Mouse (Mus musculus) hindbrain, embryonic 12.5 days (tissue): Measurements from ENCODE around the gene Tshz2. TPM values are rescaled to one million over a fixed set of nuclear protein-coding genes. Genes with fewer than 3 reads are reported as not detected.

ENCODE experiments used
- ATAC-seq: fragments of 200-750 bp; cut with Nextera tagmentation; 2 replicates; pipeline ENCODE4 v1.8.0; 2017; ENCODE audit warnings: moderate TSS enrichment; ENCODE audit not compliant: low FRiP score
- H3K27ac ChIP-seq: fragments of 300-500 bp; sonication (generic); 2 replicates; pipeline ENCODE4 v1.5.1; 2016; ENCODE audit warnings: mild to moderate bottlenecking
- H3K27me3 ChIP-seq: fragments of 300-500 bp; sonication (generic); 2 replicates; pipeline ENCODE4 v1.6.1; 2016; ENCODE audit warnings: mild to moderate bottlenecking
- H3K36me3 ChIP-seq: fragments of 300-500 bp; sonication (generic); 2 replicates; pipeline ENCODE4 v1.6.1; 2016; ENCODE audit warnings: mild to moderate bottlenecking
- H3K4me1 ChIP-seq: fragments of 300-500 bp; sonication (generic); 2 replicates; pipeline ENCODE4 v1.6.1; 2016
- H3K4me2 ChIP-seq: fragments of 300-500 bp; sonication (generic); replicated peaks from 2 replicates; pipeline ENCODE4 v1.6.1; 2016; ENCODE audit warnings: mild to moderate bottlenecking
- H3K4me3 ChIP-seq: fragments of 300-500 bp; sonication (generic); 2 replicates; pipeline ENCODE4 v1.5.1; 2016; ENCODE audit warnings: mild to moderate bottlenecking
- H3K9ac ChIP-seq: fragments of 300-500 bp; sonication (generic); 2 replicates; pipeline ENCODE4 v1.6.1; 2016; ENCODE audit warnings: mild to moderate bottlenecking, moderate library complexity
- H3K9me3 ChIP-seq: fragments of 300-500 bp; sonication (generic); replicated peaks from 2 replicates; pipeline ENCODE4 v1.6.1; 2016; ENCODE audit warnings: mild to moderate bottlenecking
- WGBS: fragments of 180-500 bp; shearing (Covaris S2); methylation state at CpG from one replicate; pipeline ENCODE4 v1.1.7; 2016; 5-methylcytosine and 5-hydroxymethylcytosine counted together
- polyA plus RNA-seq: library from polyadenylated mRNA; unstranded; fragments of >200 nt; fragmentation: Nextera tagmentation; extraction: Ambion mirVana; gene quantifications from 2 replicates; pipeline ENCODE4 v1.2.1, GENCODE M21; 2016

Gene Tshz2
- polyA plus RNA-seq, 1 experiment from 2014 or later, result 19.3 TPM

- H3K4me3 ChIP-seq, result no peak overlapping the region
- peaks cover 4% of the 10 kb centered on the region; the same call in 1 of the 2 replicates for H3K4me1 ChIP-seq
- no peaks in the 10 kb centered on the region for H3K36me3 ChIP-seq
- no peaks in the 10 kb centered on the region for H3K9me3 ChIP-seq
- WGBS, result 75% methylated on average over 6 of the region's 6 CpGs
- no peak for ATAC-seq
- peaks cover 3% of the 10 kb centered on the region; the same call in 1 of the 2 replicates for H3K27me3 ChIP-seq
- H3K4me2 ChIP-seq, result no peak overlapping the region
- no peak overlapping the region for H3K9ac ChIP-seq
- H3K27ac ChIP-seq, result no peak overlapping the region
Observed at GRCm38 (mm10) chr2:169600163-169600562, 32.6 kb upstream of the Tshz2 start.

GRCm38 (mm10) chr2:169606901-169607678 is 25.7 kb upstream of the Tshz2 start:
- 86% methylated on average over 13 of the region's 13 CpGs for WGBS
- no peak overlapping the region for H3K27ac ChIP-seq
- ATAC-seq, result no peak
- H3K4me1 ChIP-seq, result peaks cover 14% of the 10 kb centered on the region
- H3K27me3 ChIP-seq, result peaks cover 3% of the 10 kb centered on the region; the same call in 1 of the 2 replicates
- no peak overlapping the region for H3K4me3 ChIP-seq
- H3K9ac ChIP-seq, result no peak overlapping the region
- H3K4me2 ChIP-seq, result no peak overlapping the region
- no peaks in the 10 kb centered on the region for H3K9me3 ChIP-seq
- no peaks in the 10 kb centered on the region for H3K36me3 ChIP-seq

GRCm38 (mm10) chr2:169607787-169608186 is 25.0 kb upstream of the Tshz2 start:
- ATAC-seq, result no peak
- Histone ChIP-seq H3K4me2 (no peak overlapping the region), H3K36me3 (no peaks in the 10 kb centered on the region), H3K27ac (0 out of 2 replicates have a peak overlapping the region, but pooled peaks have one; percentile 17), H3K4me3 (no peak overlapping the region), H3K9me3 (no peaks in the 10 kb centered on the region), H3K4me1 (peaks cover 14% of the 10 kb centered on the region), H3K27me3 (peaks cover 3% of the 10 kb centered on the region; the same call in 1 of the 2 replicates), H3K9ac (no peak overlapping the region)
- 67% methylated on average over 2 of the region's 2 CpGs for WGBS

- WGBS, result 45% methylated on average over 13 of the region's 13 CpGs
- Histone ChIP-seq H3K27ac (no peak overlapping the region), H3K36me3 (no peaks in the 10 kb centered on the region), H3K4me3 (no peak overlapping the region), H3K9ac (no peak overlapping the region), H3K4me2 (no peak overlapping the region), H3K27me3 (no peaks in the 10 kb centered on the region; the same call in 1 of the 2 replicates), H3K4me1 (peaks cover 16% of the 10 kb centered on the region), H3K9me3 (no peaks in the 10 kb centered on the region)
- no peak for ATAC-seq
Observed at GRCm38 (mm10) chr2:169609956-169610355, 22.9 kb upstream of the Tshz2 start.

- H3K4me3 ChIP-seq, result no peak overlapping the region
- peaks cover 16% of the 10 kb centered on the region for H3K4me1 ChIP-seq
- H3K27me3 ChIP-seq, result no peaks in the 10 kb centered on the region
- H3K27ac ChIP-seq, result no peak overlapping the region
- 82% methylated on average over 8 of the region's 8 CpGs for WGBS
- H3K9ac ChIP-seq, result no peak overlapping the region
- no peaks in the 10 kb centered on the region for H3K36me3 ChIP-seq
- ATAC-seq, result no peak
- H3K4me2 ChIP-seq, result no peak overlapping the region
- no peaks in the 10 kb centered on the region for H3K9me3 ChIP-seq
Observed at GRCm38 (mm10) chr2:169610882-169611281, 21.9 kb upstream of the Tshz2 start.

GRCm38 (mm10) chr2:169611557-169611956 is 21.3 kb upstream of the Tshz2 start:
- H3K9me3 ChIP-seq, result no peaks in the 10 kb centered on the region
- peaks cover 16% of the 10 kb centered on the region for H3K4me1 ChIP-seq
- H3K9ac ChIP-seq, result no peak overlapping the region
- 47% methylated on average over 7 of the region's 7 CpGs for WGBS
- no peaks in the 10 kb centered on the region for H3K27me3 ChIP-seq
- no peak overlapping the region for H3K27ac ChIP-seq
- no peak overlapping the region for H3K4me3 ChIP-seq
- H3K36me3 ChIP-seq, result no peaks in the 10 kb centered on the region
- H3K4me2 ChIP-seq, result no peak overlapping the region
- ATAC-seq, result no peak

- Histone ChIP-seq H3K9ac (no peak overlapping the region), H3K27ac (no peak overlapping the region), H3K4me2 (no peak overlapping the region), H3K27me3 (no peaks in the 10 kb centered on the region), H3K4me3 (no peak overlapping the region), H3K36me3 (no peaks in the 10 kb centered on the region), H3K9me3 (no peaks in the 10 kb centered on the region), H3K4me1 (peaks cover 16% of the 10 kb centered on the region)
- no peak for ATAC-seq
- WGBS, result 58% methylated on average over 4 of the region's 4 CpGs
Observed at GRCm38 (mm10) chr2:169614683-169615082, 18.1 kb upstream of the Tshz2 start.

GRCm38 (mm10) chr2:169615998-169616397 is 16.8 kb upstream of the Tshz2 start:
- Histone ChIP-seq H3K4me3 (no peak overlapping the region), H3K27ac (no peak overlapping the region), H3K9ac (no peak overlapping the region), H3K36me3 (no peaks in the 10 kb centered on the region), H3K4me2 (no peak overlapping the region), H3K27me3 (no peaks in the 10 kb centered on the region), H3K4me1 (peaks cover 11% of the 10 kb centered on the region), H3K9me3 (no peaks in the 10 kb centered on the region)
- no peak for ATAC-seq
- WGBS, result 85% methylated on average over 6 of the region's 6 CpGs

- H3K4me1 ChIP-seq, result peaks cover 7% of the 10 kb centered on the region
- H3K27me3 ChIP-seq, result no peaks in the 10 kb centered on the region
- H3K9ac ChIP-seq, result no peak overlapping the region
- no peaks in the 10 kb centered on the region for H3K9me3 ChIP-seq
- no peak overlapping the region for H3K27ac ChIP-seq
- no peak overlapping the region for H3K4me3 ChIP-seq
- 43% methylated on average over 15 of the region's 15 CpGs for WGBS
- 0 out of 2 replicates have a peak overlapping the region, but pooled peaks have one; percentile 13 for H3K4me2 ChIP-seq
- ATAC-seq, result no peak
- H3K36me3 ChIP-seq, result no peaks in the 10 kb centered on the region
Observed at GRCm38 (mm10) chr2:169621201-169621710, 11.6 kb upstream of the Tshz2 start.

- Histone ChIP-seq H3K4me3 (no peak overlapping the region), H3K36me3 (no peaks in the 10 kb centered on the region), H3K4me2 (no peak overlapping the region), H3K27me3 (no peaks in the 10 kb centered on the region), H3K27ac (no peak overlapping the region), H3K9me3 (no peaks in the 10 kb centered on the region), H3K9ac (no peak overlapping the region), H3K4me1 (peaks cover 17% of the 10 kb centered on the region)
- WGBS, result 77% methylated on average over 3 of the region's 3 CpGs
- no peak for ATAC-seq
Observed at GRCm38 (mm10) chr2:169630070-169630469, 2.7 kb upstream of the Tshz2 start.

- peak; percentile 60 for ATAC-seq
- Histone ChIP-seq H3K4me3 (peak overlapping the region; percentile 68), H3K4me2 (peak overlapping the region; percentile 93), H3K27me3 (no peaks in the 10 kb centered on the region), H3K9me3 (no peaks in the 10 kb centered on the region), H3K27ac (peak overlapping the region; percentile 84), H3K4me1 (peaks cover 32% of the 10 kb centered on the region), H3K9ac (peak overlapping the region; percentile 81), H3K36me3 (no peaks in the 10 kb centered on the region)
- whole genome bisulfite sequencing, result under 1% methylated on average over 35 of the region's 38 CpGs
Observed at GRCm38 (mm10) chr2:169633491-169634289, 877 bp downstream of the Tshz2 start.
